Mouse (Mus musculus): ENCODE data around the gene Cntn4. TPM values are rescaled to one million over a fixed set of nuclear protein-coding genes. Genes with fewer than 3 reads are reported as not detected.

Gene Cntn4
- polyA plus RNA-seq, 1 experiment from 2014 or later = 1.5 TPM

- ATAC-seq (ENCODE audit: low read depth) = no peak
- Histone ChIP-seq H3K9ac (ENCODE audit: low read length) (no peak overlapping the region), H3K4me3 (ENCODE audit: low read length) (no peak overlapping the region), H3K4me2 (ENCODE audit: low read depth, low read length) (no peak overlapping the region), H3K36me3 (ENCODE audit: control insufficient read depth, insufficient read depth, low read length) (no peaks in the 10 kb centered on the region), H3K9me3 (ENCODE audit: control insufficient read depth, low read length) (no peaks in the 10 kb centered on the region), H3K4me1 (replicated peaks; ENCODE audit: control insufficient read depth, insufficient read depth, low read length) (no peaks in the 10 kb centered on the region), H3K27me3 (ENCODE audit: control insufficient read depth, insufficient read depth, low read depth, low read length) (no peaks in the 10 kb centered on the region), H3K27ac (ENCODE audit: low read length) (no peak overlapping the region)
- 86% methylated on average over 5 of the region's 5 CpGs for WGBS
These were observed 500.1 kb downstream of the Cntn4 start for GRCm38 (mm10) chr6:106177546-106177945.

DNA sequence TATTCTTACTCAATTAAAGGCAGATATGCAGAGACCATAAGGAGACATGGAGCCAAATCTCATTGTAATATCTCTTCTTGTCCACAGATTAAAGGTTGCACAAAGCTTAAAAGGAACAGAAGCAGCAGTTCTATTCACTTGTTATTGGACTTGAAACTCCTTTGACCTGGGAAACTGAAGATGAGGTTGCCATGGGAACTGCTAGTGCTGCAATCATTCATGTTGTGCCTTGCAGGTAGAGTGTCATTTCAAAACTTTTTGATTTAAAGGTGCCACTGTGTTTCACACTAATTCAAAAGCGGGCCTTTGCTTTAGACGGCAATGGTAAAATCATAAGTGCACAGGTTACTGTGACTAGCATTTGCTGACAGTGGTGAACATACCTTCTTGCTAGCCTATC lies 504.1 kb downstream of the Cntn4 start:
- Histone ChIP-seq H3K27me3 (ENCODE audit: control insufficient read depth, insufficient read depth, low read depth, low read length) (no peaks in the 10 kb centered on the region), H3K27ac (ENCODE audit: low read length) (no peak overlapping the region), H3K4me2 (ENCODE audit: low read depth, low read length) (no peak overlapping the region), H3K9ac (ENCODE audit: low read length) (no peak overlapping the region), H3K36me3 (ENCODE audit: control insufficient read depth, insufficient read depth, low read length) (no peaks in the 10 kb centered on the region), H3K4me1 (replicated peaks; ENCODE audit: control insufficient read depth, insufficient read depth, low read length) (no peaks in the 10 kb centered on the region), H3K4me3 (ENCODE audit: low read length) (no peak overlapping the region), H3K9me3 (ENCODE audit: control insufficient read depth, low read length) (no peaks in the 10 kb centered on the region)
- 97% methylated on average over 2 of the region's 2 CpGs for WGBS
- no peak for ATAC-seq (ENCODE audit: low read depth)

DNA sequence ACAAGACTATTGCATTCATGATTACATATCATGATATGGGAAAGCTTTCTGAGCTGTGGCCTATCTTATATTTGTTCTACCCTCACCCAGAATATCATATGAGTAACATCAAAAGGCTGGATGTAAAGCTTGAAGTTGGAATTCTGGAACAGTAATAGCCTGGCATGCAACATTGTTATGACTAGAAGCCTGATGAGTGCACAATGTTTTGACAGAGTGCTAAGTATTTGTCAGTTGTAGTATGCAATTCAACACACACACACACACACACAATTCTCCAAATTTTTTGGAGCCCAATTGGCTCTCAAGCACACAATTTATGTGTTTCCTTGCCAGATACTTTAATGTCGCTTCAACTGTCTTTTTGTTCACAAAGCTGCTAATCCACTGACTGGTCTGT lies 523.5 kb downstream of the Cntn4 start:
- Histone ChIP-seq H3K36me3 (ENCODE audit: control insufficient read depth, insufficient read depth, low read length) (no peaks in the 10 kb centered on the region), H3K9ac (ENCODE audit: low read length) (no peak overlapping the region), H3K27me3 (ENCODE audit: control insufficient read depth, insufficient read depth, low read depth, low read length) (no peaks in the 10 kb centered on the region), H3K4me2 (ENCODE audit: low read depth, low read length) (no peak overlapping the region), H3K9me3 (ENCODE audit: control insufficient read depth, low read length) (no peaks in the 10 kb centered on the region), H3K27ac (ENCODE audit: low read length) (no peak overlapping the region), H3K4me1 (replicated peaks; ENCODE audit: control insufficient read depth, insufficient read depth, low read length) (no peaks in the 10 kb centered on the region), H3K4me3 (ENCODE audit: low read length) (no peak overlapping the region)
- ATAC-seq (ENCODE audit: low read depth) = peak; percentile 45
- WGBS = 60% methylated on average over 1 of the region's 1 CpGs

DNA sequence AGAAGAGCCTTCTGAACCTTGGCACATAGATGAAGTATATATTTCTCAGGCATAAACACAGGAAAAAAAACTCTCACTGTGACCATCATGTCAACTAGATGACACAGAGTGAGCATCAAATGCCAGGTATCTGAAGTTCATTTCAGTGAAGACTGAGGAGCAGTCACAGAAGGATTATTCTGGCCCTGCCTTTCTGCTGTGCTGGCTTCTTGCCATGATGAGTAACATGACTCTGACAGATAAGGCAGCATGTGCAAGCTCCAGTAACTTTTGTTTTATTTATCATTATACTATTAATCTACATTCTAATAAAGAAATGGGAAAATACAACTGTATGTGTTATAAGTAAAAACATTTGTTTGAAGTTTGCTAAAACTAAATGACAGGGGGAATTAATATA lies 529.9 kb downstream of the Cntn4 start:
- no peak overlapping the region for H3K4me3 ChIP-seq (ENCODE audit: low read length)
- no peaks in the 10 kb centered on the region for H3K4me1 ChIP-seq (replicated peaks; ENCODE audit: control insufficient read depth, insufficient read depth, low read length)
- H3K9me3 ChIP-seq (ENCODE audit: control insufficient read depth, low read length) = no peaks in the 10 kb centered on the region
- no peak for ATAC-seq (ENCODE audit: low read depth)
- H3K36me3 ChIP-seq (ENCODE audit: control insufficient read depth, insufficient read depth, low read length) = no peaks in the 10 kb centered on the region
- no peaks in the 10 kb centered on the region for H3K27me3 ChIP-seq (ENCODE audit: control insufficient read depth, insufficient read depth, low read depth, low read length)
- H3K9ac ChIP-seq (ENCODE audit: low read length) = no peak overlapping the region
- no peak overlapping the region for H3K27ac ChIP-seq (ENCODE audit: low read length)
- H3K4me2 ChIP-seq (ENCODE audit: low read depth, low read length) = no peak overlapping the region

DNA sequence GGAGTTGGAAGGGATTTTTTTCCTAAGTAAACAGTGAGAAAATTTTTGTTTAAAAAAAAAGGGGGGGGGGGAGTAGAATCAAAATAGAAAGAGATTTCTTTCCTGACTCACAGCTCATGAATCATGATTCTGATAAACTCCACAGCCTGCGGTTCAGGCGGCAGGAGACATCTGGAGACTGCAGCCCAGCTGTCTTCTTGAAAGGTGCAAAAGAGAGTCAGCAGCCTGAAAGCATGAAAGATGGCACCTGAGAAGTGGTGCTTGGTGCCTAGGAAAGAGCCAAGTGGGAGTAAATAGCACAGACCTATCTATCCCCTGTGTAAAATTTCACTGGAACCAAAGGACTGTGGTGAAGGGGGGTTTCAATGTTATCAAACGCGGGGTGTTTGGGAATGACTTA lies 535.6 kb downstream of the Cntn4 start:
- no peaks in the 10 kb centered on the region for H3K36me3 ChIP-seq (ENCODE audit: control insufficient read depth, insufficient read depth, low read length)
- H3K27ac ChIP-seq (ENCODE audit: low read length) = no peak overlapping the region
- WGBS = 55% methylated on average over 4 of the region's 4 CpGs
- no peaks in the 10 kb centered on the region for H3K4me1 ChIP-seq (replicated peaks; ENCODE audit: control insufficient read depth, insufficient read depth, low read length)
- no peak overlapping the region for H3K4me3 ChIP-seq (ENCODE audit: low read length)
- H3K9ac ChIP-seq (ENCODE audit: low read length) = no peak overlapping the region
- H3K27me3 ChIP-seq (ENCODE audit: control insufficient read depth, insufficient read depth, low read depth, low read length) = no peaks in the 10 kb centered on the region
- ATAC-seq (ENCODE audit: low read depth) = no peak
- H3K4me2 ChIP-seq (ENCODE audit: low read depth, low read length) = no peak overlapping the region
- peaks cover 2% of the 10 kb centered on the region; the same call in 1 of the 2 replicates for H3K9me3 ChIP-seq (ENCODE audit: control insufficient read depth, low read length)

- Histone ChIP-seq H3K4me1 (replicated peaks; ENCODE audit: control insufficient read depth, insufficient read depth, low read length) (no peaks in the 10 kb centered on the region), H3K9ac (ENCODE audit: low read length) (no peak overlapping the region), H3K4me3 (ENCODE audit: low read length) (no peak overlapping the region), H3K36me3 (ENCODE audit: control insufficient read depth, insufficient read depth, low read length) (no peaks in the 10 kb centered on the region), H3K27me3 (ENCODE audit: control insufficient read depth, insufficient read depth, low read depth, low read length) (no peaks in the 10 kb centered on the region), H3K27ac (ENCODE audit: low read length) (no peak overlapping the region), H3K9me3 (ENCODE audit: control insufficient read depth, low read length) (no peaks in the 10 kb centered on the region), H3K4me2 (ENCODE audit: low read depth, low read length) (no peak overlapping the region)
- no peak for ATAC-seq (ENCODE audit: low read depth)
- 33% methylated on average over 12 of the region's 12 CpGs for WGBS
These were observed 559.8 kb downstream of the Cntn4 start for GRCm38 (mm10) chr6:106237046-106237948.

- no peak overlapping the region for H3K9ac ChIP-seq (ENCODE audit: low read length)
- H3K4me3 ChIP-seq (ENCODE audit: low read length) = no peak overlapping the region
- 62% methylated on average over 1 of the region's 1 CpGs for WGBS
- H3K4me2 ChIP-seq (ENCODE audit: low read depth, low read length) = no peak overlapping the region
- no peaks in the 10 kb centered on the region for H3K27me3 ChIP-seq (ENCODE audit: control insufficient read depth, insufficient read depth, low read depth, low read length)
- ATAC-seq (ENCODE audit: low read depth) = no peak
- H3K9me3 ChIP-seq (ENCODE audit: control insufficient read depth, low read length) = no peaks in the 10 kb centered on the region
- no peak overlapping the region for H3K27ac ChIP-seq (ENCODE audit: low read length)
- no peaks in the 10 kb centered on the region for H3K36me3 ChIP-seq (ENCODE audit: control insufficient read depth, insufficient read depth, low read length)
- H3K4me1 ChIP-seq (replicated peaks; ENCODE audit: control insufficient read depth, insufficient read depth, low read length) = no peaks in the 10 kb centered on the region
These were observed 564.1 kb downstream of the Cntn4 start for GRCm38 (mm10) chr6:106241553-106241952.

DNA sequence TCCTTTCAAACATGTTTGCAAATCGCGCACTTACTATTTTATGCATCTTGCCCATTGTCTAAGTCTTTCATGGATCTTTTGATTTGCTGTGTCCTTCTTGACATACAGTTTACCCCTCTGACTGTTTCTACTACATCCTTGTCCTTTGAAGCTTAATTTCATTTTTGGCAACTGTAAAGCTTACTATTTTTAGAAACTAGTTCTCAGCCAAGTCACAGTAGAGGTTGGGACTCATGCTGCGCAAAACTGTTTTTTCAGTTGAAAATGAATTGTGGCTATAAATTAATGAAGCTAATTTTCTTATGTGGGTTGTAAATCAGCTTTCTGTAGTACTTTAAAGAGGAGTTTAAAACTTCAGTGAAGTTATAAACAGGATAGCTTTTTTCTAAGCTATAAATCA lies 585.9 kb downstream of the Cntn4 start:
- H3K9ac ChIP-seq (ENCODE audit: low read length) = no peak overlapping the region
- H3K4me3 ChIP-seq (ENCODE audit: low read length) = no peak overlapping the region
- WGBS = 83% methylated on average over 3 of the region's 3 CpGs
- no peak overlapping the region for H3K4me2 ChIP-seq (ENCODE audit: low read depth, low read length)
- ATAC-seq (ENCODE audit: low read depth) = no peak
- H3K27me3 ChIP-seq (ENCODE audit: control insufficient read depth, insufficient read depth, low read depth, low read length) = no peaks in the 10 kb centered on the region
- H3K36me3 ChIP-seq (ENCODE audit: control insufficient read depth, insufficient read depth, low read length) = no peaks in the 10 kb centered on the region
- no peaks in the 10 kb centered on the region for H3K4me1 ChIP-seq (replicated peaks; ENCODE audit: control insufficient read depth, insufficient read depth, low read length)
- H3K27ac ChIP-seq (ENCODE audit: low read length) = no peak overlapping the region
- H3K9me3 ChIP-seq (ENCODE audit: control insufficient read depth, low read length) = no peaks in the 10 kb centered on the region

DNA sequence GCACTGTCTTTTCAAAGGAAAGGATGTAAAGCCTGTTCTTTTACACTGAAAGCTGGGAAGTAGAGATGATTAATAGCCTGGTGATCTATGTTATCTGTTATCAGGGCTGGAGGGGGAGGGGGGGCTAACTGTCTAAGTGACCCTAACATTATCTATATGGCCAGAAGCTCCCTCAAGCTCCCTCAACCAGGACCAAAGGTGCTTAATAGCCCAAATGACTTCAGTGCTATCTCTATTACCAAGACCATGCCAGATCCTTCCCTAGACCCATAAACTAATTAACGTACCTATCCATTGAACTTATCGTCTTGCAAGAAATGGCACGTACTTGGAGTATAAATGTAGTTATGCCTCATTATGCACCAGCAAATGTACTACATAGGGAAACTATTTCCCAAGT lies 588.0 kb downstream of the Cntn4 start:
- Histone ChIP-seq H3K27ac (ENCODE audit: low read length) (no peak overlapping the region), H3K9me3 (ENCODE audit: control insufficient read depth, low read length) (no peaks in the 10 kb centered on the region), H3K4me3 (ENCODE audit: low read length) (no peak overlapping the region), H3K36me3 (ENCODE audit: control insufficient read depth, insufficient read depth, low read length) (no peaks in the 10 kb centered on the region), H3K27me3 (ENCODE audit: control insufficient read depth, insufficient read depth, low read depth, low read length) (no peaks in the 10 kb centered on the region), H3K4me2 (ENCODE audit: low read depth, low read length) (no peak overlapping the region), H3K4me1 (replicated peaks; ENCODE audit: control insufficient read depth, insufficient read depth, low read length) (no peaks in the 10 kb centered on the region), H3K9ac (ENCODE audit: low read length) (no peak overlapping the region)
- 82% methylated on average over 3 of the region's 3 CpGs for WGBS
- ATAC-seq (ENCODE audit: low read depth) = no peak
